20 mouse cellular contexts compared by ENCODE assay signal in the genomic region with DNA sequence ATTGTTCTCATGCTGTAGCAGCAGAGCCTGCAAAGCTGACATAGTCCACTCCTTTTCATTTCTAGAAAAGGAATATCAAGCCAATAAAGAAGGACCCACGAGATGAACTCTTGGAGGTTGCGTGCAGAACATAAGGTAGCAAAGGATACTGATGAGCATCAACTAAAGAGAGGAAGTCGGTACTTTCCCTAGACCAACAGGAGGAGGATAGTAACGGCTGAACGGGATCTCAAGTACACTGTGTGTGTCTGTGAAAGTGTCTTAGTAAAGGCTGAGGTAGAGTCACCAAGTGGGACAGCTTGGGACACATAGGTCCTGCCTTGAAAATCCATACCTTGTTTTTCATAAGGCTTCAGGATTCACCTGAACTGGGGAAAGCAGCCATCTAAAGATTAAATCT. TPM values are rescaled to one million over a fixed set of nuclear protein-coding genes. Genes with fewer than 3 reads are reported as not detected.
DNase-seq lines count a peak whose midpoint lies in the region; TF ChIP-seq lines count a peak whose summit lies in the region.
"Had no signal": no experiment of that assay in that cellular context is flagged by ENCODE, and none has a peak within 500 bp of the region (broad histone marks: within the 10 kb centered on the region; RNA-seq: fewer than 3 reads in every experiment).

No protein-coding gene starts in this region.

- no peak overlapping the region for H3K4me3 ChIP-seq in thymus, adult 2 months (ENCODE audit: control insufficient read depth, insufficient read depth, low read length)
- H3K4me3 ChIP-seq: embryonic facial prominence, embryonic 13.5 days; embryonic facial prominence, embryonic 15.5 days; erythroblast, embryonic 14.5 days; forebrain, embryonic 10.5 days; forebrain, embryonic 12.5 days had no signal

- no peaks in the 10 kb centered on the region for H3K27me3 ChIP-seq in thymus, adult 2 months (ENCODE audit: control insufficient read depth, insufficient read depth, low read length)
- H3K27me3 ChIP-seq: embryonic facial prominence, embryonic 13.5 days; embryonic facial prominence, embryonic 15.5 days; forebrain, embryonic 12.5 days had no signal

- peaks cover 9% of the 10 kb centered on the region; the same call in 1 of the 2 replicates for H3K36me3 ChIP-seq in thymus, adult 2 months (ENCODE audit: control insufficient read depth, insufficient read depth, low read length)

- TF ChIP-seq CTCF in thymus, adult 2 months (IDR thresholded peaks at IDR 0.05; ENCODE audit: borderline replicate concordance, control insufficient read depth, extremely low read depth, insufficient read depth, low read length, poor library complexity) = no peak

- peak; percentile 65 for DNase-seq in heart, adult 11 months
- no peak for DNase-seq in heart, adult 18-20 months
- peak; percentile 30 for DNase-seq in adipocyte (ENCODE audit: low spot score)
- DNase-seq in kidney, postnatal 4 days = no peak
- DNase-seq in thymus, adult 2 months = no peak
- DNase-seq: adrenal gland, adult 2 months; adrenal gland, postnatal 10 days; adrenal gland, postnatal 25 days; cerebellum, adult 11 months; cerebellum, adult 18-20 months; cerebellum, adult 8-10 months; cerebellum, adult 9-11 months; cerebellum, postnatal 14 days; cerebellum, postnatal 36 days; embryo, embryonic 11 days had no signal

- H3K4me1 ChIP-seq in thymus, adult 2 months (replicated peaks; ENCODE audit: control insufficient read depth, insufficient read depth, low read length) = no peaks in the 10 kb centered on the region
- H3K4me1 ChIP-seq: embryonic facial prominence, embryonic 15.5 days; forebrain, embryonic 10.5 days; forebrain, embryonic 12.5 days had no signal

- TF ChIP-seq POLR2A in thymus, adult 2 months (IDR thresholded peaks at IDR 0.05; ENCODE audit: control insufficient read depth, extremely low read depth, insufficient read depth, low read length, poor library complexity) = no peak

- 92% methylated on average over 5 of the region's 5 CpGs for WGBS in thymus, adult 2 months

- no peak overlapping the region for H3K27ac ChIP-seq in thymus, adult 2 months (ENCODE audit: control insufficient read depth, insufficient read depth, low read length)
- H3K27ac ChIP-seq: embryonic facial prominence, embryonic 13.5 days; embryonic facial prominence, embryonic 15.5 days; forebrain, embryonic 10.5 days; forebrain, embryonic 12.5 days had no signal

RNA-seq across cellular contexts. Expression of a gene that starts 34.4 kb away (rescaled TPM):
- total RNA-seq in heart, adult 18-20 months (2021) = 100 to 1,000 TPM; 127 to 137 TPM
- 12.5 and 16.7 TPM in 2 replicates for polyA plus RNA-seq in thymus, adult 2 months (2012; rRNA removed)

Comparison
In these comparisons a context has a peak if more than half of its experiments do, and no peak if none do; other contexts are left out.
1. DNase-seq: peak in heart, adult 11 months (single experiment) and adipocyte (single experiment); none in heart, adult 18-20 months (0 of 2), kidney, postnatal 4 days (0 of 2) and thymus, adult 2 months (single experiment).